Mouse (Mus musculus): Measurements from ENCODE around the gene Arhgap15.

- TF ChIP-seq EP300 (IDR thresholded peaks at IDR 0.05; ENCODE audit: low read depth in 1 of 2, low read length in 2 of 2) = no peak
- no peak for TF ChIP-seq GATA1 (IDR thresholded peaks at IDR 0.05; ENCODE audit: low read depth, low read length)
- TF ChIP-seq MAFK (IDR thresholded peaks at IDR 0.05; ENCODE audit: borderline replicate concordance, low read depth, low read length) = no peak; the same call in 1 of the 2 replicates
- no peak for TF ChIP-seq MYC (IDR thresholded peaks at IDR 0.05; ENCODE audit: low read depth, low read length)
Measured at GRCm38 (mm10) chr2:43902403-43902973, 153.9 kb downstream of the Arhgap15 start.
